Mouse (Mus musculus): ENCODE results near the gene Lcn9.

GRCm38 (mm10) chr2:25842758-25843157, 19.8 kb downstream of the Lcn9 start:
- TF ChIP-seq FLI1 (IDR thresholded peaks at IDR 0.05; ENCODE audit: low read length), result no peak
- TF ChIP-seq GATA1 (IDR thresholded peaks at IDR 0.05; ENCODE audit: borderline replicate concordance, low read length), result no peak
